Mouse (Mus musculus) adrenal gland, postnatal 14 days (tissue): Measurements from ENCODE around the gene Ndufaf7. TPM values are rescaled to one million over a fixed set of nuclear protein-coding genes. Genes with fewer than 3 reads are reported as not detected.

ENCODE experiments used
- DNase-seq: peaks from one replicate; pipeline ENCODE4 v3.0.0; 2021; ENCODE audit warnings: mixed read lengths
- total RNA-seq: library from RNA; stranded (reverse); gene quantifications from 2 replicates; pipeline ENCODE4 v1.2.3, GENCODE M21; 2021

Ndufaf7 gene
- total RNA-seq, 1 experiment from 2014 or later, result 41.8 TPM

- no peak for DNase-seq
These were observed 27.5 kb downstream of the Ndufaf7 start for GRCm38 (mm10) chr17:78964387-78964786.

- DNase-seq, result no peak
These were observed 29.4 kb downstream of the Ndufaf7 start for GRCm38 (mm10) chr17:78966092-78966883.

- DNase-seq, result no peak
These were observed 31.6 kb downstream of the Ndufaf7 start for GRCm38 (mm10) chr17:78968500-78968899.

GRCm38 (mm10) chr17:78983166-78983565 is 46.2 kb downstream of the Ndufaf7 start:
- DNase-seq, result no peak

GRCm38 (mm10) chr17:78983736-78984135 is 46.8 kb downstream of the Ndufaf7 start:
- DNase-seq, result no peak

- DNase-seq, result no peak
These were observed 52.1 kb downstream of the Ndufaf7 start for GRCm38 (mm10) chr17:78989015-78989414.

GRCm38 (mm10) chr17:78991549-78991948 is 54.6 kb downstream of the Ndufaf7 start:
- DNase-seq, result no peak

- DNase-seq, result no peak
These were observed 55.5 kb downstream of the Ndufaf7 start for GRCm38 (mm10) chr17:78992303-78993027.

- no peak for DNase-seq
These were observed 56.7 kb downstream of the Ndufaf7 start for GRCm38 (mm10) chr17:78993670-78994069.

- no peak for DNase-seq
These were observed 57.4 kb downstream of the Ndufaf7 start for GRCm38 (mm10) chr17:78994382-78994781.

GRCm38 (mm10) chr17:78994931-78995820 is 58.2 kb downstream of the Ndufaf7 start:
- peak; percentile 25 for DNase-seq

Other genes with a start within 250 kb of the Ndufaf7 start
- gene Strn, start 199.9 kb upstream of the Ndufaf7 start, total RNA-seq, result 23.4 and 24.4 TPM in 2 replicates
- gene Heatr5b, start 101.8 kb upstream of the Ndufaf7 start, total RNA-seq, result 29.8 and 31.5 TPM in 2 replicates
- 30.1 and 33.2 TPM in 2 replicates for gene Gpatch11, start 101.6 kb upstream of the Ndufaf7 start, total RNA-seq
- 20.6 and 23.3 TPM in 2 replicates for gene Eif2ak2, start 54.6 kb upstream of the Ndufaf7 start, total RNA-seq
- not detected in 2 replicates for gene Sult6b1, start 30.1 kb upstream of the Ndufaf7 start, total RNA-seq
- 30.7 and 37.6 TPM in 2 replicates for gene Cebpzos, start 20.6 kb upstream of the Ndufaf7 start, total RNA-seq
- gene Cebpz, start 70 bp upstream of the Ndufaf7 start, total RNA-seq, result 45.6 and 52.3 TPM in 2 replicates
- 35.5 and 39.6 TPM in 2 replicates for gene Prkd3, start 83.7 kb downstream of the Ndufaf7 start, total RNA-seq
- 9.2 and 13.0 TPM in 2 replicates for gene Qpct, start 114.8 kb downstream of the Ndufaf7 start, total RNA-seq